Mouse (Mus musculus) erythroblast, embryonic 14.5 days (primary cell): Measurements from ENCODE around the gene Gm28051.

ENCODE experiments used
- GATA1 ChIP-seq: IDR thresholded peaks from 2 replicates; pipeline ENCODE4 v1.6.1; 2012; ENCODE audit warnings: low read length, inconsistent platforms, mixed read lengths
- TAL1 ChIP-seq: IDR thresholded peaks from 3 replicates; pipeline ENCODE4 v1.6.1; 2012; ENCODE audit warnings: low read length, inconsistent platforms, mixed read lengths

GRCm38 (mm10) chr12:102703111-102703412 lies 54.5 kb downstream of the Gm28051 start:
- TF ChIP-seq TAL1 (no peak), GATA1 (no peak)
